Mouse (Mus musculus) embryo, embryonic 11.5 days (tissue): ENCODE measurements around the gene Adm.
A peak's percentile ranks its signal among the peaks of the same experiment; 100 is the strongest.
"Not testable (repeated sequence)": the region's sequence is repeated elsewhere in the genome, so short reads cannot be mapped to it uniquely, and the experiment has no call there.

Experiments
- DNase-seq: peaks from one replicate; pipeline ENCODE4 v3.0.0-alpha.2; 2012; ENCODE audit warnings: low read depth, low spot score

Gene Adm

GRCm38 (mm10) chr7:110628611-110629354, 1.3 kb downstream of the Adm start:
- DNase-seq, result no peak

GRCm38 (mm10) chr7:110629892-110630666, 2.6 kb downstream of the Adm start:
- DNase-seq, result peak; percentile 86

GRCm38 (mm10) chr7:110631136-110631888, 3.9 kb downstream of the Adm start:
- no peak for DNase-seq

DNA sequence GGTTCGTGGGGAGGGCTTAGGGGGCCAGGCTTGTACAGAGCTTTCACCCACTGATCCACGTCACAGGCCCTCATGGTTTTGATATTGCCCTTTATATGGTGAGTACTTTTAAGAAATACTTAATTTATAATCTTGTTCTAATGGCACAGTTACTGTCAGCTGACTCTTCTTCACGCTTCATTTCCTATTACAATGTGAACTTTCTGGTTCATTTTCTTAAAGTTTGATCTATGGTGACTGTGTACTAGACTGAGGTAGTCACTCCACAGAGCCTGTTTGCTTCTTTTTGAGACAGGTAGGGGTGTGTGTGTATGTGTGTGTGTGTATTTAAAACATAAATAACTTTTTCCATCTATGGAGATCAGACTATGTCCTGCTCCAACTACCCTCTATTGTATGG, 8.5 kb downstream of the Adm start:
- DNase-seq, result no peak

DNA sequence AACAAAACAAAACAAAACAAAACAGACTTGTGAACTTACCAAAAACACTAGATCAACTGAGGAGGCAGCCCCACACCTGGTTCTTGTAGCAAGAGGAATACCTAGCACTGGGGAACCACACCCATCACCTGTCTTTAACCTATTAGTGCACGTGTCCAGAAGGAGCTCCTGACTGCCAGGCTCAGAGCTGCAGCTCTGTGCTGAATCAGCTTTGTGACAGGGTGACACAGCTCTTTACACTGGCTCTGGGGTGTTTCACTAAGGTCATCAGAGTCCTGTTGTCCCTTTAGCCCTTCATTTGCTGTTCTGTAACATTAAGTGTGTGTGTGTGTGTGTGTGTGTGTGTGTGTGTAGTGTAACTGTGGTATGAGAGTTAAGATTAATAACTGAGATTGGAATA, 9.1 kb downstream of the Adm start:
- DNase-seq, result no peak

DNA sequence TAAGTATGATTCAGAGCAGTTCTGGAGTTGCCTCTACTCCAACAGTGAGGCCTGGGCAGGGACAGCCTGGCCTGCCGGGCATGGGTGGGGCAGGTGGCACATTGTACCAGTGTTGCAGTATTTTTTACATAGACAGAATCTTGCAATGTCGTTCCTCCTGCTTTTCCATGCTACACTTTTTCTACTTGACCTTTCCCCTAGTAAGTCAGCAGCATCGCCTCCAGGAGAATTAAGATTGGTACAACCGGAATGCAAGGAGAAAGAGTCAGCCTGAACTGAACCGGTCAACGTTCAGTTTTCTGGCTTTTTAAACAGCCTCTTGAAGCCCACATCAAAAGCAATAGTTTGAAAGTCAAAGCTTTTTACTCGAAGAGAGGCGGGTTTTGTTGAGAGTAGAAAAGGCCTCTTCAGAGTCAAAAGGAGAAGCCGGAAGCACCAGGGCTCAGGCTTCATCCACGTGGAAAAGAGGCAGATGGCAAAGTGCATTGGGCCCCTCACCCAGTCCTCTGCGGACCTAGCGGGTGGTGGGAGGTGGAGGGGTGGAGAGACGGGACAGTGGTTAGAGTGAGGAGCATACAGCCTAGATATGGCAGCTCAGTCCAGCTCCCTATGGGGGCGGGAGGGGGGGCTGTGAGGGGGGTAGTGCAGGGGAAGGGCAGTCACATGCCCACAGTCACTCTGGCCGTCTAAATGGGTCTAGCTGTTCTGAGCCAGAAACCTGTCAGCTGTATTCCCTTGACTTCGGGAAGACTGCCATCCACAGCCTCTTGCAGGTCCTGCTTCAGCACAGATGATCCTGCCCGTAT, 11.0 kb downstream of the Adm start:
- no peak for DNase-seq

DNA sequence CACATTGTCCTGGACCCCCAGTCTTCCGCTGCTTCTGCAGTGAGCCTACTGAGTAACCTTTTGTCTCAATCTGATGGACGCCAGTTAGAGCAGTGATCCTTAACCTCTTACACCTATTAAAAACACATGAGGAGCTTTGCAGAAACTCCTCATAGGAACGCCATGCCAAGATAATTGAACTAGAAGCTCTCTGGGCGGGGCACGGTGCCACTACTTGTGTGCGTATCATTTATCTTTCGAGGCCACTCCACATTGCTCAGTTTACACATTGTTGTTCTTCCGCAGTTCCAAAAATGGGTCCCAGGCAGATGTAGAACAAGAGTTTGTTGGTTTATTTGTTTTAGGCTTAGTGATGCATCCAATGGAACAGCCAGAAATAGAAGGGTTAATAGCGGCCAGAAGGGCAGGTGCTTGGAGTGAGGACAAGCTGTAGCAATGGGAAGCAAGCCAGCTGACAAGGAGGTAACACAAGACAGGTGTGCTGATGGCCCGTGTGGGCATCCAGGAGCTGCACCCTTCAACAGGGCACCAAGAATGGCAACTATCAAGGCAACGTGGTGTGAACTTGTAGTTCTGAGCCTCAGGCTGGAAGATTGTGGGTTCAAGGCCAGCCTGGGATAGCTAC, 11.9 kb downstream of the Adm start:
- no peak for DNase-seq

DNA sequence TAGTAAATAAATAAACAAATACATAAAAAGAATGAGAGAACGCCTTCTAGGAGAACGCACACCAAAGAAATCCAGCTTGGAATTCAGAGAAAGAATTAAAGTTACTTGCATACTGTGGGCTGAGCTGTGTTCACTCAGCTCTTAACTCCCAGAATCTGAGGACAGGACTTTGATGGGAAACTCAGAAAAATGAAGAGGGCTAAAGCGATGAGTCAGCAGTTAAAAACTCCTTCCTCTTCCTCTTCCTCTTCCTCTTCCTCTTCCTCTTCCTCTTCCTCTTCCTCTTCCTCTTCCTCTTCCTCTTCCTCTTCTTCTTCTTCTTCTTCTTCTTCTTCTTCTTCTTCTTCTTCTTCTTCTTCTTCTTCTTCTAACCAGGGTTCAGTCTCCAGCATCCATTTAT, 12.5 kb downstream of the Adm start:
- DNase-seq, result not testable (repeated sequence)

DNA sequence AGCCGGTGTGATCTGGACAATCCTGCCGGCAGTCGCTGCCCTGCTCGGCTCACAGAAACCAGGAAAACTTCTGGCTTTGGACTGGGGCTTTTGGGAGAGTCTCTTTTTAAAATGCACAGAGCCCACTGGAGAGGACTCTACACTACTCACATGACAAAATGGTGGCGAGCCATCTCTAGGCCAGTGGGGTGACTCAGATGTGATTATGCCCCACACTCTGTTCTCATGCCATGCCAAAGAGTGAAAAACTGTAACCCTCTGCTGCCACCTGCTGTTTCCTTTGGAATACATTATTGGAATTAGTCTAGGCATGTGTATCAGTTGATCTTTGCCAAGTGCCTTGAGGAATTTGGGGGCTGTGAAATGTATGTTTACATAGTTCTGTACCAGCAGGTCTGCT, 17.9 kb downstream of the Adm start:
- DNase-seq, result peak; percentile 56

GRCm38 (mm10) chr7:110645859-110646258, 18.4 kb downstream of the Adm start:
- DNase-seq, result no peak

DNA sequence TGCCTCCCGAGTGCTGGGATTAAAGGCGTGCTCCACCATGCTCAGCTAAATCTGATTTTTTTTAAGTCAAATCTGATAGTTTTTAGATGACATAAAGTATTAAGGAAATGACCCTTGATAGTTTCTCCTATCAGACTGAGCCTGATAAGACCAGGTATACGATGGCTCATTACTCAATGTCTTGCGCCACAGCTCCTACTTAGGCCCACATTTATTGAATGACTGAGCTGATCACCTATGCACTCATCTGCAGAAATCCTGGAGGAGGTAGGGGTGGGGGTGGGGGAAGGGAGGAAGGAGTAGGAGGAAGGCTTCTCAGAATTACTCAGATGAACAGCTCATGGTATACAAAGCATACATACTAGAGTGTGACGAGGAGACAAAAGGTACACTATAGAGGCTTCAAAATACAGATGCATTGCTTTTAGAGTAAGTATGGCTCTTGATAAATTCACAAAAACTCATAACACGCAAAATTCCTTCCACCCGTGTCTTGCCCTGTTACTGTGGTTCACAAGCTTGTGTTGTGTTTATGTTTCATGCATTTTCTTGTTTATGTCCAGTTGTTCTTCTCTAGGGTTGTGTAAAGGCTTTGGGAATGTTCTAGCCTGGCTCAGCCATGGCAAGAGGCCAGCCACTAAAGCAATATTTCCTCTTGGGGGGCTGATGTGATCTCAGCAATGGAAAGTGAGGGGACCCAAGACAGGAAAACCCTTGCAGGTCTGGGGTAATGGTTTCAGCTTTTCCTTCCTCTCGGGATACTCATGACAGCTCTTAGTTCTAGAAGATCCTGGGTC, 19.3 kb downstream of the Adm start:
- no peak for DNase-seq

DNA sequence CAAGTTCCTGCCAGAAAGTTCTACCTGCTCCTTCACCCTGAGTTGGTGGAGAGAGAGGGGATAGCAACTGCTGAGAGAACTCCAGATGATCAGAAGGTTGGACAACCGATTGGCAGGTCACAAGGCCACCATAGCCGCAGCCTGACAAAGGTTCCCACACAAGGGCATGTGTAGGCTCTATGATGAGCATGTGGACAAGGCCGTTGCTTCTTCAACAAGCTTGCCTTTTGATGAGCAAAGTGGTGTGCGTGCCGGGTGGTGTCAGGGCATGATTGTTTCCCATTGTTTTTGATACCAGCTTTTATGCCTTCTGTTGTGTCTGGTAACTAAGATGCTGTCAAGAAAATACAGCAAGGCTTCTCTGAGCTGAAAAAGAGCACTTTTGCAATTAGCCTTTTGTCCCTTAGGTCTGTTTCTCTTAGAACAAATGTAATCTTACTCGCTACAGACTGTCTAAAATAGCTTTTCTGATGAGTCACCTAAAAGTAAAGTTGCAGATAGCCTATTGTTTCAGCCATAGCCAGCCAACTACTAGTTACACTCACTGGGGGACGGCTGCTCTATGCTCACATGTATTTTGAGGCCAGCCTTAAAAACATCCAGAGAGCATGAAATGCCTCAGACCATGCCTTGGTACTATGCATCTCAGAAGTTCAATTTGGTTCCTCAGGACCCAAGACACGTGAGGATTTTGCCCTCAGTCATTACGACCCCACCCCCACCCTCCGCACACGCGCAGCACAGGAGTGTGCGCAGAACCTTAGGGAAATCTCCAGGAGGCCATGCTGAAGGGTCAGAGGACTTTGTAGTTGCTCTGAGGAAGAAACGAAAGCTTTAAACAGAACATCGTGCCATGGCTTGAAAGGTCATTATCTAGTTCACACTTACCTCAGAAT, 20.3 kb downstream of the Adm start:
- no peak for DNase-seq

DNA sequence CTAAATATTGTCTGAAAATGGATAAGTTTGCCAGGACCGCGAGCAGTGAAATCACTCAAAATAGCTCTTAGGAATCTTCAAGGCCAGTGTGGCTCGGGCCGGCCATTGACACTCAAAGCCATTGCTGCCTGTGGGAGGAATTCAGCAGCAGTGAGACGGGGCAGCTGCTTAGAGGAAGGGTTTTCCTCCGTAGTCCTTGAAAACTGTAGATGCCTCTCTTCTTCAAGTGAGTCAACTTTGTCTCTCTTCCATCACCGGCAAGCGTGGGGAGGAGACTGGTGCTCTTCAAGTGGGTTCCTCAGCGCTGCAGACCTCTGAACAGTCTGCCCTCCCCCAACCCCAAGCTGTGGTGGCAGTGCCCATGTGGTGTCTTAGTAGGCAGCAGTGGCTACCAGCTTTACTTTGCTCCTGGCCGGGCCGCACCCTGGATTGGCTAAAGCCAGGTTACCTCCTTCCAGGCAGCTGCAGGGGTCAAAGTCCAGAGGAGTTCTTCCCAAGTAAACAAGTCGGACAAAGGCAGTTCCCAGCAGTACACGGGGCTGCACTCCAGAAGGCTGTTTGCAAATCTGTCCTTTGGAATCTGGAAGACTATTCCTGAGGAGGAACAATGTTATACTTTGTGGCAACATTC, 21.1 kb downstream of the Adm start:
- DNase-seq, result no peak

DNA sequence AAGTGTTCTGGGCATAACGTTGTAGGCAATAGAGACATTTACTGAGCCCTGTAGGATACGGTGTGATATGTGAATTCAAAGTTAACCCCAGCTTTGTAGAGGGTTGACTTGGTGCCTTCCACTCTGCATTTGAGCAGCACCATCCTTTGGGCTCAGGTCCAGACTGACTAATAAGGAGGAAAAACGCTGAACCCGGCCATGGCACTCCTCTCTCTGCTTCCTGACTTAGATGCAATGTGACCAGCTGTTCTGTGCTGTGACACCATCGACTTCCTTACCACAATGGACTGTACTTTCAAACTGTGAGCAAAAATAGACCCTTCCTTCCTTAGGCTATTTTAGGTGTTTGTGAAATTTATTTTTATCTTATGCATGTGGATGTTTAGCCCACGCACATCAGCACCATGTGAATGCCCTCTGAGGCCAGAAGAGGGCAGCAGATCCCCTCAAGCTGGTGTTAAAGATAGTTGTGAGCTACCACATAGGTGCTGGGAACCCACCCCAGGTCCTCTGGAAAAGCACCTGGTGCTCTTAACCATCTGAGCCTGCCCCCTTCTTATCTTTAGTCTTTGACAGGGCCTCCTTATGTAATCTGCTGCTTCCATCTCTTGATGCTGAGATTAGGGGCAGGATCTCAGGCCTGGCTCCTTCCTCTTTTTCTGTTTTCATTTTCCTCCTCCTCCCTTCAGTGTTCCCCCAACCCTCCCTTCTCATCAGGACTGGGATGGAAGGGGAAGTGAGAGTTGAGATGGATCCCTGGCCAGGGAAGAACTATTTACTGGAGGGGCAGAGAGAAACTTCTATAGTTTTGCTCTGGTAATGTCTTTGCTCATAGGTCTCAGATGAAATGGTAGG, 21.9 kb downstream of the Adm start:
- DNase-seq, result no peak

- no peak for DNase-seq
Measured at GRCm38 (mm10) chr7:110650491-110650890, 23.0 kb downstream of the Adm start.

DNA sequence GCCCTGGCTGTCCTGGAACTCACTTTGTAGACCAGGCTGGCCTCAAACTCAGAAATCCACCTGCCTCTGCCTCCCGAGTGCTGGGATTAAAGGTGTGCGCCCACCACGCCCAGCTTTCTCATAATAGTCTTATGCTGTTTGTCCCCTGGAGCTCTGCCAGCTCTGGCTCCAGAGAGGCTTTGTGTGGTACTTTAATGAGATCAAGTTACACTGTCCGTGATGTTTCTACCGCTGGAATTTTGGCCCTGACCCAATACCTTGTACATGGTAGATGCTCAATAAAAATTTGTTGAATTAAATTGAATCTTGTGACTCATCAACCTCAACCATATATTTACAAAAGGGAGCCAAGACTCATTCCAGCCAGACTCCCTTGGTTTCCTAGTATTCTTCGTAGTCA, 23.6 kb downstream of the Adm start:
- DNase-seq, result no peak

DNA sequence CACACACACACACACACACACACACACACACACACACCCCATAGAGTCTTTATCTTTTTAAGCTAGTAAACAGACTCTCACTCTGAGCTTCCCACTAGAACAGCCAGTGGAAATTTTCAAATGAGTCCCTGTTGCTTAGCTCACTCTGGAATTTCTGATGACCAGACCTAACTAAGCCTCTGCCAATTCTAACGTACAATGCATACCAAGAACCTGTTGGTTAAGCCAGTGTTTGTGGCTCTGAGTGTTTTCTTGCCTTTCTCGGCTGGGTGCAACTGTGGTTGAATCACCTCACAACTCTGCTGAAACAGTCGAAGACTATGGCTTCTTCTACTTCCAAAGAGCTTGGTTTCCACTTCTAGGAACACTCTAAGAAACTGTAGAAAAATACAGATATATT, 27.8 kb downstream of the Adm start:
- no peak for DNase-seq

GRCm38 (mm10) chr7:110655966-110656365, 28.5 kb downstream of the Adm start:
- DNase-seq, result no peak
